Mouse (Mus musculus) hindbrain, embryonic 10.5 days (tissue): ENCODE data around the gene Ksr1. TPM values are rescaled to one million over a fixed set of nuclear protein-coding genes. Genes with fewer than 3 reads are reported as not detected.

Experiments
- DNase-seq: peaks from one replicate; pipeline ENCODE4 v3.0.0-alpha.2; 2017; ENCODE audit warnings: low spot score
- H3K27ac ChIP-seq: fragments of 300-500 bp; sonication (generic); 2 replicates; pipeline ENCODE4 v1.5.1; 2016; ENCODE audit warnings: mild to moderate bottlenecking, moderate library complexity
- H3K27me3 ChIP-seq: fragments of 300-500 bp; sonication (generic); 2 replicates; pipeline ENCODE4 v1.6.1; 2016; ENCODE audit warnings: mild to moderate bottlenecking; ENCODE audit not compliant: poor library complexity, insufficient read depth, severe bottlenecking
- H3K36me3 ChIP-seq: fragments of 300-500 bp; sonication (generic); 2 replicates; pipeline ENCODE4 v1.6.1; 2016; ENCODE audit warnings: mild to moderate bottlenecking, moderate library complexity
- H3K4me1 ChIP-seq: fragments of 300-500 bp; sonication (generic); replicated peaks from 2 replicates; pipeline ENCODE4 v1.6.1; 2016; ENCODE audit warnings: mild to moderate bottlenecking
- H3K4me3 ChIP-seq: fragments of 300-500 bp; sonication (generic); 2 replicates; pipeline ENCODE4 v1.5.1; 2016; ENCODE audit warnings: mild to moderate bottlenecking, moderate library complexity
- H3K9me3 ChIP-seq: fragments of 300-500 bp; sonication (generic); 2 replicates; pipeline ENCODE4 v1.6.1; 2016; ENCODE audit warnings: mild to moderate bottlenecking, moderate library complexity
- WGBS: fragments of 180-500 bp; shearing (Covaris S2); methylation state at CpG from one replicate; pipeline ENCODE4 v1.1.7; 2016; 5-methylcytosine and 5-hydroxymethylcytosine counted together
- polyA plus RNA-seq: library from polyadenylated mRNA; unstranded; fragments of >200 nt; fragmentation: Nextera tagmentation; extraction: Ambion mirVana; gene quantifications from 2 replicates; pipeline ENCODE4 v1.2.1, GENCODE M21; 2016

The Ksr1 gene
- polyA plus RNA-seq, 1 experiment from 2014 or later: 5.2 TPM

DNA sequence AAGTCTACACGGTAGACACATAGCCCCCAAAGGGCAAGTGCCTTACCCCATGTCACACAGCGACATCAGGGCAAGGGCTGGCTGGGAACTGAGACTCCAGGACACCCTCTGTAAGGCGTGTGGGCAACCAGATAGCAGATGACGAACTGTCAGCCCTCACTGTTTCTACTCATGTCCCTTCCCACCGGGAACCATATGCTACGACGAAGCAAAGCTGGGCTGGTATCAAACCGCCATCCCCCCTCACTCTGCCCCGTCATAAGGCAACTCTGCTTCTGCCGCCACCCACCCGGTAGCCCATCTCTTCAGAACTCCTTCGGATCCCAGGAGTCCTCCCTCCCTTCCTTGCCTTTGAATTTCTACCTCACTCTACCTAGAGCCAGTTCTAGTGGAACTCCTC lies 108.7 kb downstream of the Ksr1 start:
- Histone ChIP-seq H3K27me3 (no peaks in the 10 kb centered on the region), H3K9me3 (no peaks in the 10 kb centered on the region), H3K36me3 (peaks cover 28% of the 10 kb centered on the region), H3K4me1 (peaks cover 29% of the 10 kb centered on the region), H3K4me3 (no peak overlapping the region), H3K27ac (peak overlapping the region; percentile 9; the same call in 1 of the 2 replicates)
- WGBS: 81% methylated on average over 12 of the region's 12 CpGs
- DNase-seq: no peak

DNA sequence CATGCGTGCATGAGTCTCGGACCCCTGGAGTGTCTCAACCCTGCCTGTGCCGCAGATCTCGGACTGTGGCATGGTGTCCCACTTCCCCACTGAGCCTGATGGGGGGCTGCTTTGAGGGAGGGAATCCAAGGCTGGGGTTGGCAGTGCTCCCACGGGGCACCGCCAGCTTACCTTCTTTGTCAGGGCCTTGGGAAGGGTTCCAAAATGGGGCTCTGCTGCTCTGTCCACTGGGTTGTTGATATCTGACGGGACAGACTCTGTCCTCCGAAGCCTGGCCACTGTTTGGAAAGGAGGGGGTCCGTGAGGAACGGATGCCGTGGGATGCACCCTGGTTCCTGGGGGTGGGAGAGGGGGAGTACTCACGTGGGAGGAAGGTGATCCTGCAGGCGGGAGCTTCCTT lies 109.9 kb downstream of the Ksr1 start:
- peaks cover 20% of the 10 kb centered on the region for H3K36me3 ChIP-seq
- no peak overlapping the region; the same call in 1 of the 2 replicates for H3K27ac ChIP-seq
- peaks cover 17% of the 10 kb centered on the region for H3K4me1 ChIP-seq
- no peak overlapping the region for H3K4me3 ChIP-seq
- 86% methylated on average over 13 of the region's 13 CpGs for WGBS
- no peaks in the 10 kb centered on the region for H3K9me3 ChIP-seq
- no peaks in the 10 kb centered on the region for H3K27me3 ChIP-seq
- no peak for DNase-seq

- no peaks in the 10 kb centered on the region for H3K9me3 ChIP-seq
Measured at GRCm38 (mm10) chr11:79033636-79034035, 112.6 kb downstream of the Ksr1 start.

GRCm38 (mm10) chr11:79033021-79033420 lies 113.2 kb downstream of the Ksr1 start:
- no peak overlapping the region for H3K27ac ChIP-seq

More at GRCm38 (mm10) chr11:79033636-79034035, 112.6 kb downstream of the Ksr1 start:
- Histone ChIP-seq H3K4me3 (no peak overlapping the region), H3K27me3 (no peaks in the 10 kb centered on the region), H3K4me1 (peaks cover 14% of the 10 kb centered on the region), H3K27ac (no peak overlapping the region), H3K36me3 (0 out of 2 replicates have a peak, but pooled peaks cover 8% of the 10 kb centered on the region)
- 90% methylated on average over 11 of the region's 11 CpGs for WGBS
- DNase-seq: no peak

GRCm38 (mm10) chr11:79031452-79031746 lies 114.8 kb downstream of the Ksr1 start:
- DNase-seq: no peak
- Histone ChIP-seq H3K9me3 (no peaks in the 10 kb centered on the region), H3K27me3 (no peaks in the 10 kb centered on the region), H3K36me3 (peaks cover 21% of the 10 kb centered on the region), H3K4me3 (no peak overlapping the region), H3K27ac (no peak overlapping the region), H3K4me1 (peaks cover 7% of the 10 kb centered on the region)
- 85% methylated on average over 5 of the region's 5 CpGs for WGBS

More at GRCm38 (mm10) chr11:79033021-79033420, 113.2 kb downstream of the Ksr1 start:
- Histone ChIP-seq H3K4me1 (peaks cover 14% of the 10 kb centered on the region), H3K36me3 (peaks cover 10% of the 10 kb centered on the region; the same call in 1 of the 2 replicates), H3K9me3 (no peaks in the 10 kb centered on the region), H3K27me3 (no peaks in the 10 kb centered on the region), H3K4me3 (no peak overlapping the region)
- WGBS: 88% methylated on average over 12 of the region's 12 CpGs
- DNase-seq: no peak

GRCm38 (mm10) chr11:79030570-79031451 lies 115.4 kb downstream of the Ksr1 start:
- Histone ChIP-seq H3K9me3 (no peaks in the 10 kb centered on the region), H3K4me1 (peaks cover 7% of the 10 kb centered on the region), H3K27ac (no peak overlapping the region; the same call in 1 of the 2 replicates), H3K36me3 (peaks cover 27% of the 10 kb centered on the region), H3K4me3 (no peak overlapping the region), H3K27me3 (no peaks in the 10 kb centered on the region)
- peak; percentile 78 for DNase-seq
- WGBS: 57% methylated on average over 19 of the region's 19 CpGs

- Histone ChIP-seq H3K27me3 (no peaks in the 10 kb centered on the region), H3K27ac (peak overlapping the region; percentile 67), H3K4me1 (peaks cover 31% of the 10 kb centered on the region), H3K36me3 (peaks cover 54% of the 10 kb centered on the region), H3K9me3 (no peaks in the 10 kb centered on the region), H3K4me3 (no peak overlapping the region)
- no peak for DNase-seq
- 70% methylated on average over 6 of the region's 6 CpGs for WGBS
Measured at GRCm38 (mm10) chr11:79023751-79024150, 122.5 kb downstream of the Ksr1 start.

DNA sequence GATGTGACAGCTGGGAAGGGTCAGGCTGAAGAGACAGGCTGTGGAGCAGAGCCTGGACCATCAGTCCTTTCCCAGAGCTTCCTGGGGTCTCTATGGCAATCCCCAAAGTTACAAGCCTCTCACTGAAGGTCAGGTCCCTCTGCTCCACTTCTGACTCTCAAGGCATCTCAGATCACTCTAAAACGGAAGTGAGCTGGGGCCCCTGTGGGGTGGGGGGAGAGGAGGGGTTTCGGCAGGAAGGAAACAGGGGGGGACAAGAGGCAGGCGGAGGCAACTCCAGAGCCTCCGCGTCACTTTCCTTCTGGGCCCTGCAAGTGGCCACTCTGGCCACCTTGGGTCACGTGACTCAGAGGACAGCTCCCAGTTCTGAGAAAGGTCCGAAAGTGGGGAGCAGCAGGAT lies 122.9 kb downstream of the Ksr1 start:
- Histone ChIP-seq H3K27ac (peak overlapping the region; percentile 67), H3K36me3 (peaks cover 55% of the 10 kb centered on the region), H3K27me3 (no peaks in the 10 kb centered on the region), H3K4me1 (peaks cover 31% of the 10 kb centered on the region), H3K9me3 (no peaks in the 10 kb centered on the region), H3K4me3 (no peak overlapping the region)
- DNase-seq: peak; percentile 47
- WGBS: 43% methylated on average over 7 of the region's 7 CpGs

DNA sequence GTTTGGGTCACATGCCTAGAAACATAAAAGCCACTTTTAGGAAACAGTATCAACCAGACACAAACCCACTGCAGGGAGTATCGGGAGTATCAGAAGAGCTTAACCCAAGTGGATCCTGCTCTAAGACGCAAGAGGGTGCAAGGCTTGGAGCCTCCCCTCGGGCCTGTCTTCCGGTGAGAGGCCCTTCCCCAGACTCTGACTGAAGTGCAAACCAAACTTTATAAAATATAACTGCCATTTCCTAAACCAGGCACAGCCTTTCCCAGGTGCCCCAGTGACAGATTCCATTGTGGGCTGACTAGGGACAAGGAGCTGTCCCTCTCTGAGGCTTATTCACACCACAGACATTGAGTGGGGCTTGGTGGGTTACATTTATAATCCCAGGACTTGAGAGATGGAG lies 123.4 kb downstream of the Ksr1 start:
- 72% methylated on average over 4 of the region's 4 CpGs for WGBS
- no peaks in the 10 kb centered on the region for H3K27me3 ChIP-seq

DNA sequence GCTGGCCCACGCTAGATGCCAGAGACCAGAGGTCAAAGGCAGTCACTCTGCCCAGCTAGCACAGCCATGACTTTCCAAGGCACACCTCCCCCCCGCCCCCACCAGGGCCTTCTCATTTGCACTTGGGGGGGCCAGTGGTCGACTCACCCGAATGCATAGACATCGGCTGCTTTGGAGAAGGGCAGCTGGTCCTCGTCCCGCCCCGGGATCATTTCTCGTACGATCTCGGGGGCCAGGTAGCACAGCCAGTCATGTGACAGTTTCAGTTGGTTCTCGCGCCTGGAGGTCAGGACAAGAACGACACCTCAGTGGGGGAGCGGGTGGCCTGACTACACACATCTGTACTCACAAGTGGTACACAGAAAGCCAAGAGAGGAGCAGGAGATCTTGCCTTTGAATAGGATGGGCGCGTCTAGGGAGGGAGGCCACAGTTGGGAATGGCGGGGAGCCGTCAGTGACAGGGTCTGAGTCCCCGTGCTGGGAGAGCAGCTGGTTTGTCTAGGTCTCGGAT lies 125.6 kb downstream of the Ksr1 start:
- Histone ChIP-seq H3K27me3 (no peaks in the 10 kb centered on the region; the same call in 1 of the 2 replicates), H3K4me3 (no peak overlapping the region), H3K9me3 (no peaks in the 10 kb centered on the region), H3K4me1 (peaks cover 49% of the 10 kb centered on the region), H3K27ac (peak overlapping the region; percentile 57), H3K36me3 (peaks cover 52% of the 10 kb centered on the region)
- WGBS: 74% methylated on average over 21 of the region's 21 CpGs
- DNase-seq: no peak

More for the DNA sequence above, 123.4 kb downstream of the Ksr1 start:
- Histone ChIP-seq H3K4me1 (peaks cover 31% of the 10 kb centered on the region), H3K36me3 (peaks cover 52% of the 10 kb centered on the region), H3K27ac (peak overlapping the region; percentile 67), H3K4me3 (no peak overlapping the region), H3K9me3 (no peaks in the 10 kb centered on the region)
- no peak for DNase-seq

- Histone ChIP-seq H3K27ac (peak overlapping the region; percentile 57), H3K9me3 (no peaks in the 10 kb centered on the region), H3K4me3 (no peak overlapping the region), H3K4me1 (peaks cover 55% of the 10 kb centered on the region), H3K36me3 (peaks cover 49% of the 10 kb centered on the region), H3K27me3 (no peaks in the 10 kb centered on the region; the same call in 1 of the 2 replicates)
- WGBS: 87% methylated on average over 17 of the region's 17 CpGs
- DNase-seq: no peak
Measured at GRCm38 (mm10) chr11:79019839-79020534, 126.2 kb downstream of the Ksr1 start.

DNA sequence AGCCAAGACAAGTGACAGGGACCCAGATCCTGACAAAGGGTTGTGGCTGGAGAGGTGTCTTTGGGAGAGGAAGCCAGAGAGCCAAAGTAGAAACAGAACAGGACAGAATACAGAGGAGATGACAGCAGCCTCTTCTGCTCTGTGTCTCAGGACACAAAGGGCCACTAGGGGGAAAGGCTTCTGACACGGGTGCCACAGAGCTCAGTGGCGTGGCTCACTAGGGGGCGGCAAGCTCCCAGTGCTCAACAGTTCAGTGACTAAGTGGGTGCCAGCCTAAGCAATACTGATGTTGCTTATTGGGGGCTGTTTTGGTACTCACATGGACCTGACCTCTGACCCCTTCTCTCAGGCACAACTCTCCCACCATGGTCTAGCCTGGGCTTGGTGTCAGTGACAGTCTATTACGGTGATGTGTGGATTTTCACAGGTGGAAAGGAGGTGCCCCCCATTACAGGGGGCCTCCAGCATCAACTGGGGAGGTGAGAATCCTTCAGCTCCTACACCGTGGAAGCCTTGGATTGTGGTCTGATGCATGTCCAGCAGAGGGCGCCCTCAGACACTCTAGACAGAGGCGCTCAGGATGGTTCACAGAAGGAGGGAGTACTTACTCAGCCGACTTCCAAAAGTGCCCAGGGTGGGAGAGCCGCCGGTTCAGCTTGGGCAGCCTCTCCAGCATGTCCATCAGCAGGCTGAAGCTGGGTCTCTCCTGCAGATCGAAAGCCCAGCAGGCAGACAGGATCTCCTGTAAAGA lies 127.1 kb downstream of the Ksr1 start:
- WGBS: 53% methylated on average over 11 of the region's 11 CpGs
- Histone ChIP-seq H3K4me3 (no peak overlapping the region), H3K4me1 (peaks cover 64% of the 10 kb centered on the region)

More for the DNA sequence above, 127.1 kb downstream of the Ksr1 start:
- Histone ChIP-seq H3K27ac (no peak overlapping the region), H3K36me3 (peaks cover 46% of the 10 kb centered on the region), H3K27me3 (no peaks in the 10 kb centered on the region; the same call in 1 of the 2 replicates), H3K9me3 (no peaks in the 10 kb centered on the region)
- peak; percentile 67 for DNase-seq
